Comparison of ENCODE assay signal across 9 mouse cellular contexts in the genomic region with DNA sequence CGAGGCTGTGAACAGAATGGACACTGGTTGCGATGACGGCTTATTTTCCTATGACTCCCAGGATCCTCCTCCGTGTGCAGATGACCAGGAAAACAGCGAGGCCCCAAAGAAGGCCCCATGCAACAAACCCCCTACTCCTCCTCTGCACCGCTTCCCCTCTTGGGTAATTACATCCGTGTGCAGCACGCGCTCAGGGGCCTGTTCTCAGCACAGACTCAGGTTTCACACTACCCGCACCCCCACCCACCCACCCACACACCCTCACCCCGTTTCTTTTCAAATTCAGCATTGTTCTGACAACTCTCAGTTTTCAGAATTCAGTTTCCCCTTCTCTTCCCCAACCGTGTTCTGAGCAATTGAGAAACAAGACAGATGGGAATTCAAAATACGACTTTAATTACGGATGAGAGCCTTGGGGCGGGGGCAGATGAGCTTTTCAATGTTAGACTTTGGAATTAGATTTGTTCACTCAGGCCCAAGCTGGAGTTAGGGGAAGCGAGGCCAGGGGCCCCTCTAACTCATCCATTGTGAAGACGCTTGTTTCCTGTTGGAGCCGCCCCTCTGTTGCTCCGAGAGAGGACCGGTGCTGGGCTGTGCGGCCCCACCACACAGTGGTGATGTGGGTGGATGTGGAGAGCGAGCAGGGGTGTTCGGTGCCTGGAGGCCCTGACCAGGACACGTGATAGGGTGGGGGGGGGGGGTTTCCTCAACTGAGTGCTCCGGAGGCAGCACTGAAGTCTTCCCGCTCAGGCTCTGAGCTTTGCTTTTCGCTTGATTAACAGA. TPM values are rescaled to one million over a fixed set of nuclear protein-coding genes. Genes with fewer than 3 reads are reported as not detected.
A peak's percentile ranks its signal among the peaks of the same experiment; 100 is the strongest.
DNase-seq lines count a peak whose midpoint lies in the region; ATAC-seq lines count a peak whose summit lies in the region.
"Had no signal": no experiment of that assay in that cellular context is flagged by ENCODE, and none has a peak within 500 bp of the region (broad histone marks: within the 10 kb centered on the region; RNA-seq: fewer than 3 reads in every experiment).

No protein-coding gene starts in this region.

- no peak overlapping the region for H3K27ac ChIP-seq in heart, embryonic 14.5 days (replicated peaks in 1 of 2; ENCODE audit: control insufficient read depth in 1 of 2, insufficient read depth in 1 of 2, low read depth in 2 of 2, low read length in 2 of 2)
- H3K27ac ChIP-seq in hindbrain, embryonic 10.5 days, result peak overlapping the region; percentile 79
- no peak overlapping the region for H3K27ac ChIP-seq in midbrain, embryonic 14.5 days (replicated peaks; ENCODE audit: low read depth, low read length)

- no peaks in the 10 kb centered on the region for H3K27me3 ChIP-seq in heart, embryonic 14.5 days (ENCODE audit: control insufficient read depth, insufficient read depth, low read length)
- no peaks in the 10 kb centered on the region for H3K27me3 ChIP-seq in hindbrain, embryonic 10.5 days (ENCODE audit: insufficient read depth, poor library complexity, severe bottlenecking)
- H3K27me3 ChIP-seq in midbrain, embryonic 14.5 days (ENCODE audit: control insufficient read depth, insufficient read depth, low read length), result no peaks in the 10 kb centered on the region

- no peak overlapping the region for H3K4me3 ChIP-seq in heart, embryonic 14.5 days (ENCODE audit: control insufficient read depth in 1 of 2, insufficient read depth in 1 of 2, low read depth in 1 of 2, low read length in 2 of 2)
- no peak overlapping the region for H3K4me3 ChIP-seq in hindbrain, embryonic 10.5 days
- no peak overlapping the region for H3K4me3 ChIP-seq in midbrain, embryonic 14.5 days (replicated peaks; ENCODE audit: low read depth, low read length)

- no peaks in the 10 kb centered on the region for H3K36me3 ChIP-seq in heart, embryonic 14.5 days (ENCODE audit: control insufficient read depth, insufficient read depth, low read length)
- 0 out of 2 replicates have a peak, but pooled peaks cover 9% of the 10 kb centered on the region for H3K36me3 ChIP-seq in hindbrain, embryonic 10.5 days
- H3K36me3 ChIP-seq in midbrain, embryonic 14.5 days (ENCODE audit: control insufficient read depth, insufficient read depth, low read length), result no peaks in the 10 kb centered on the region

- H3K9me3 ChIP-seq in heart, embryonic 14.5 days (ENCODE audit: control insufficient read depth, low read length), result no peaks in the 10 kb centered on the region
- no peaks in the 10 kb centered on the region for H3K9me3 ChIP-seq in hindbrain, embryonic 10.5 days
- H3K9me3 ChIP-seq in midbrain, embryonic 14.5 days (ENCODE audit: control insufficient read depth, low read length), result no peaks in the 10 kb centered on the region

- no peak overlapping the region for H3K9ac ChIP-seq in heart, embryonic 14.5 days (ENCODE audit: low read length)
- no peak overlapping the region for H3K9ac ChIP-seq in midbrain, embryonic 14.5 days (replicated peaks; ENCODE audit: low read length)

- ATAC-seq in heart, embryonic 14.5 days (ENCODE audit: insufficient number of reproducible peaks, insufficient read depth, low FRiP score, low read depth), result peak; percentile 43; the same call in 1 of the 2 replicates
- ATAC-seq in midbrain, embryonic 14.5 days (ENCODE audit: low FRiP score, low TSS enrichment), result peak; percentile 58; the same call in 1 of the 2 replicates
- no peak for ATAC-seq in erythroid progenitor cell, adult 5-6 weeks (replicated peaks; ENCODE audit: low FRiP score, poor library complexity, severe bottlenecking)

- 74% methylated on average over 27 of the region's 27 CpGs for WGBS in heart, embryonic 14.5 days
- 61% methylated on average over 27 of the region's 27 CpGs for WGBS in hindbrain, embryonic 10.5 days
- WGBS in midbrain, embryonic 14.5 days, result 47% methylated on average over 27 of the region's 27 CpGs

- H3K4me1 ChIP-seq in heart, embryonic 14.5 days (ENCODE audit: control insufficient read depth in 2 of 2, insufficient read depth in 2 of 2, low read length in 2 of 2), result 0 out of 4 replicates have a peak, but pooled peaks cover 0 to 4% of the 10 kb centered on the region in 2 experiments
- H3K4me1 ChIP-seq in hindbrain, embryonic 10.5 days (replicated peaks), result peaks cover 14% of the 10 kb centered on the region
- no peaks in the 10 kb centered on the region for H3K4me1 ChIP-seq in midbrain, embryonic 14.5 days (ENCODE audit: control insufficient read depth, insufficient read depth, low read length)

- no peak for DNase-seq in heart, adult 9 months (ENCODE audit: low spot score in 2 of 2)
- DNase-seq in brain, adult 2 months (ENCODE audit: low read depth, low spot score), result peak; percentile 16
- peak; percentile 46 for DNase-seq in hindbrain, embryonic 10.5 days (ENCODE audit: low spot score)
- DNase-seq in midbrain, embryonic 14.5 days, result no peak
- DNase-seq in right cerebral cortex, postnatal 36 days (ENCODE audit: low spot score in 2 of 2), result no peak
- no peak for DNase-seq in lung, postnatal 25 days (ENCODE audit: low spot score)
- DNase-seq: lung, postnatal 14 days had no signal

- no peak overlapping the region for H3K4me2 ChIP-seq in heart, embryonic 14.5 days (ENCODE audit: low read length)
- H3K4me2 ChIP-seq in midbrain, embryonic 14.5 days (ENCODE audit: low read length), result 0 out of 2 replicates have a peak overlapping the region, but pooled peaks have one; percentile 17

RNA-seq across cellular contexts. Expression of a gene that starts 55.3 kb away (rescaled TPM):
- 2.5 and 2.7 TPM in 2 replicates for polyA plus RNA-seq in heart, embryonic 14.5 days (2014; fragmentation: Nextera tagmentation; extraction: Ambion mirVana)
- polyA plus RNA-seq in hindbrain, embryonic 10.5 days (2016; fragmentation: Nextera tagmentation; extraction: Ambion mirVana), result 3.1 and 3.2 TPM in 2 replicates
- polyA plus RNA-seq in midbrain, embryonic 14.5 days (2014; fragmentation: Nextera tagmentation; extraction: Ambion mirVana), result 1.8 and 3.4 TPM in 2 replicates
- total RNA-seq in erythroid progenitor cell, adult 5-6 weeks (2015; ENCODE audit: low replicate concordance), result not detected in 2 replicates
- not detected in 2 replicates for total RNA-seq in erythroid progenitor cell, adult 5-6 weeks (2017; ENCODE audit: low replicate concordance)

RNA-seq across cellular contexts. Expression of a gene that starts 59.3 kb away (rescaled TPM):
- polyA plus RNA-seq in heart, embryonic 14.5 days (2014; fragmentation: Nextera tagmentation; extraction: Ambion mirVana), result 11.6 and 14.9 TPM in 2 replicates
- polyA plus RNA-seq in hindbrain, embryonic 10.5 days (2016; fragmentation: Nextera tagmentation; extraction: Ambion mirVana), result 29.4 and 30.0 TPM in 2 replicates
- 31.9 and 36.2 TPM in 2 replicates for polyA plus RNA-seq in midbrain, embryonic 14.5 days (2014; fragmentation: Nextera tagmentation; extraction: Ambion mirVana)
- total RNA-seq in erythroid progenitor cell, adult 5-6 weeks (2015; ENCODE audit: low replicate concordance), result not detected in 2 replicates
- total RNA-seq in erythroid progenitor cell, adult 5-6 weeks (2017; ENCODE audit: low replicate concordance), result not detected in 2 replicates

Comparison
In these comparisons a context has a peak if more than half of its experiments do, and no peak if none do; other contexts are left out.
1. DNase-seq: peak in brain, adult 2 months (single experiment) and hindbrain, embryonic 10.5 days (single experiment); none in heart, adult 9 months (0 of 2), midbrain, embryonic 14.5 days (single experiment), right cerebral cortex, postnatal 36 days (0 of 2) and lung, postnatal 25 days (single experiment).